Mouse (Mus musculus): Measurements from ENCODE around the gene Zfp651.
A peak's percentile ranks its signal among the peaks of the same experiment; 100 is the strongest.

Zfp651 gene

DNA sequence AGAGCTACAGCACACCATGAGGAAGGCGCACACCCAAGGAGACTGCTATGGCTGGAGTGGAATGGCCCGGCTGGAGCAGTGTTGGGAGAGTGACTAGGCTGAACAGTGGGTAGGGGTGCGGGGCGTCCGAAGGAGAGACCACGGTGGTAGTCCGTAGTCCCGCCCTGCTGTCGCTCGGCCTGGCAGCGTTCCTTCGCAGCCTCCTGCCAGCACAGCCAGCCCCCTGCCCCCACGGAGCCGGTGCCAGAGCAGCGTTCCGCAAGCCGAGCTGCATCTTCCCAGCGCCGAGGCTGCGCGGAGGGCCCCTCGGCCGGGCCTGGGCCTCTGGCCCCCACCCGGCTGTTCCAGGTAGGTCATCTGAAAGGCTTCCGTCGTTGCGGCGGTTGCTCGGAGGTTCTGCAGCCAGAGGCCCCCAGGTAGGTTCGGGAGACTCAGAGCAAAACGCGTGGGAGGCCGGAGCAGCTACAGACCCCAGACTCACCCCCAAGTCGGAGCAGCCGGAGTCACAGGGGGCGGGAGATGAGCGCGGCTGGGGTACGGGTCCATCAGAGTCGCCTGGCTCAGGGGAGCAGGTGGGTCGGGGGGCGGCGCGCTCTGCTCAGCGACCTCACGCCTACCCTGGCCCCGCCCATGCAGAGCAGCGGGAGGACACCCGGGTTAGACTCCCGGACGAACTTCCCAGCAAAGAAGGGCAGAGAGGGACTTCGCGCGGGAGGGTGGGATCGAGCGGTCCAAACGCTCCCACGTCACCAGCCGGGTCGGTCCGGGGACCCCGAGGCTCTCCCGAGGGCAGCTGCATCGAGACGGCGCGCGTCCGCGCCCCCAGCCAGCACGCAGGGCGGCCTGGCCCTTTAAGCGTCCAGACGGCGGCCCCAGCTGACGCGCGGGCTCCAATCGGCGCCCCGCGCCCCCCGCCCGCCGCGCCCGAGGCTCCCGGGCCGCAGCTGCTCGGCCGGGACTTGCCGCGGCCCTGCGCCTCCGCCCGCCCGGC, at the start of gene Zfp651:
Gene Zfp651, plus strand, starts transcription at position 240 of the 991 bp plus-strand sequence.
- peak; percentile 63 to 77 for DNase-seq

DNA sequence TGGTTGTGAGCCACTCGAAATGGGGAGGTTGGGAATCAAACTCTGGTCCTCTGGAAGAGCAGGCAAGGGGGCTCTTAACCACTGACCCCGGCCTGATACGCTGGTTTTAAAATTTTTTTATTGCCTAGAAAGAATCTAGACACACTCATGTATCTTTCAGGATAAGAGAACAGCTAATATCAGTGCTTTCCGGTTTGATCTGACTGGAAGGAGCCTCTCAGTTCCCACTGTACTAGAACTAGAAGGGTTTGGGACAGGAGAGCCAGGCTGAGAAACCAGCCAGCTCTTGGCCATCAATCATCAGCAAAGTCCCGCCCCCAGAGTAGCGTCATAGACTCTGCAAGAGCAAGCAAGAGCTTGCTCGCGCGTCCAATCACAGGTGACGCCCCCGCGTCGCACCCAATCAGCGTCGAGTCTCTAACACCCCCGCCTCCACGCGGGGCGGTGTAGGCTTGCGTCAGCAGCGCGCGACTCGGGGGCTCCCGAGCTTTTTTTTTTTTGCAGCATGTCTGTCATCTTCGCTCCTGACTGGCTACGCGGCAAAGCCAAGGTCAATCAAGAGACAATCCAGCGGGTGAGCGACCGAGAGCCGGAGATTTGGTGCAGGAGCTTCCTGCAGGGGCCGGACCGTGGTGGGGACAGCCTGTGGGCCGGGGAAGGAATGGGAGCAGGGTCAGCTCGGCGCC, 49.1 kb upstream of the Zfp651 start, which contains the start of gene Ss18l2:
Gene Ss18l2, plus strand, starts transcription at position 432 of the 686 bp plus-strand sequence.
- peak; percentile 97 to 100 for DNase-seq

DNA sequence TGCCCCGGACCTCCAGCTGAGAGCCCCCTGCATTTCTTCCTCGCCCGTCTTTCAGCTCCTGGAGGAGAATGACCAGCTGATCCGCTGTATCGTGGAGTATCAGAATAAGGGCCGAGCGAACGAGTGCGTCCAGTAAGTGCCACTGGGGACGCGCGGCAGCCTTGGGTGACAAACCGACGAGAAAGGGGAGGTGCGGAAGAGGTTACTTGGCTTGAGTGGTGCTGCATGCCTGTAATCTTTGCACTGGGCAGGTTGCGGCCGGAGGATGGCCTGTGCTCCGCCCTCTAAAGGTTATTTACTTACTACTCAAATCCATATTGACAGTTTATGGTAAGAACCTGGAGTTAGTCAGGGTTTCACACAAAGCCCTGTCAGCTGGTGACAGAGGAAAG, 48.5 kb upstream of the Zfp651 start:
- DNase-seq: peak in 1 of 2 experiments; percentile 56

DNA sequence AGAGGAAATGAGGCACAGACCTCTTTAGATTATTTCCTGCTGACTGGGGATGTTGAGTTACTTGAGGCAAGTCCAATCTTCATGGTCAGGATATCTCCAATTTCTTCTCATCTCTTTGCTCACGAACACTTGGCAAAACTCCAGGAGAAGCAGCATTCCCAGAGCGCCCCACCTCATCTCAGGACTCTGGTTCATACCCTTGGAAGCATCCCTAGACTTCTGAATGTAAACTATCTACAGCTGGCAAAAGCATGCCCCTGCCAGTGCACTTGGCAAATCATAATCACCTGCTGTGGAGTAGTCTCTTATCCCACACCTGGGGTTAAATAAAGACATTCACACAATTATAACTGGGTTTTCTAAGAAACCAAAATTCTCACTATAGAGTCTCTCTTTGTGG, 42.1 kb upstream of the Zfp651 start:
- no peak for DNase-seq

GRCm38 (mm10) chr9:121718070-121718705, 40.9 kb upstream of the Zfp651 start:
- no peak for DNase-seq

- peak; percentile 97 to 98 for DNase-seq
Measured at GRCm38 (mm10) chr9:121718792-121719318, 40.3 kb upstream of the Zfp651 start, which contains the start of gene Nktr. TSS of gene Nktr (plus strand) at chr9:121719169.

DNA sequence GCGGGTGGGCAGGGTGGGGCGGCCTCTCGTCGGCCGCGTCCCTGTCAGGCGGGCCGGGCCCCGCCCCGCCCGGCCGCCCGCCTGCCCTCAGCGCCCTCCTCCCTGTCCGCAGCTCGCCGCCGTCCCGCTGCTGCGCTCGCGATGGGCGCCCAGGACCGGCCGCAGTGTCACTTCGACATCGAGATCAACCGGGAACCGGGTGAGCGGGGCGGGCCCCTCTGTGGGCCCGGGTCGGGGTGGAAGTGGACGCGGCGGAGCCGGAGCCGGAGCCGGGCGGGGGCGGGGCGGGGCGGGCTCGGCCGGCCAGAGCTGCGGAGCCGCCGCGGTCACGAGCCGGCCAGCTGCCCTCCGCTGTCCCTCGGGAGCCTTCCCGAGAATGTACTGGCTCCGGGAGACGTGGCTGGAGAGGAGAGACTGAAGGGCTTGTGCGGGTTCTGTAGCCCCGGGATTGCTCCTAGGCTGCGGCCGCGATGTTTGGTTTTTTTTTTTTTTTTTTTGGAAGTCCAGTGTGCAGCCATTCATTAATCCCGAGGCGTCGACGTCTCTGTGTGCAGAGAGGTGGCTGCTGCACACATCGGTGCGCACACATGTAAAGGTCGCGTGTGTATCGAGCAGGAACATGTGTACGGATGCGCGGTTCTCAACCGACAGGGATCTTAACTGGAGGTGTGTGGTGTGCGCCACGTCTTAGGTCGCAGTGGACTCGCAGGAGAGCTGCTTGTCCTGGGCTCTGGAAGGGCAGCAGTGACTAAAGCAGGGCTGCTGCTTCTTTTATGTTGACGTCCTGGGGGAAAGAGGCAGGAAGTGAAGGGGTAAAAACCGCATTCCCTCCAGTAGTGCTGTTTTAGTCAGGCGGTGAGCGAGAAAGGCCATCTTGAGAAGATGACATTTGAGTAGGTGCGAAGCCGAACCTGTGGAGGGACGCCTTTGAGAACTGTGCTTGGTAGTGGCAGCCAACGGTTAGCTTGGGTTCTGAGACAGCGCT, 39.5 kb upstream of the Zfp651 start:
- peak in 1 of 2 experiments; percentile 39 for DNase-seq

GRCm38 (mm10) chr9:121740490-121740889, 18.6 kb upstream of the Zfp651 start:
- DNase-seq: no peak

GRCm38 (mm10) chr9:121741168-121741567, 18.0 kb upstream of the Zfp651 start:
- DNase-seq: no peak

- DNase-seq: no peak
Measured at GRCm38 (mm10) chr9:121744051-121744450, 15.1 kb upstream of the Zfp651 start.

- no peak for DNase-seq
Measured at GRCm38 (mm10) chr9:121752774-121753173, 6.4 kb upstream of the Zfp651 start.

GRCm38 (mm10) chr9:121754624-121755023, 4.5 kb upstream of the Zfp651 start:
- no peak for DNase-seq

DNA sequence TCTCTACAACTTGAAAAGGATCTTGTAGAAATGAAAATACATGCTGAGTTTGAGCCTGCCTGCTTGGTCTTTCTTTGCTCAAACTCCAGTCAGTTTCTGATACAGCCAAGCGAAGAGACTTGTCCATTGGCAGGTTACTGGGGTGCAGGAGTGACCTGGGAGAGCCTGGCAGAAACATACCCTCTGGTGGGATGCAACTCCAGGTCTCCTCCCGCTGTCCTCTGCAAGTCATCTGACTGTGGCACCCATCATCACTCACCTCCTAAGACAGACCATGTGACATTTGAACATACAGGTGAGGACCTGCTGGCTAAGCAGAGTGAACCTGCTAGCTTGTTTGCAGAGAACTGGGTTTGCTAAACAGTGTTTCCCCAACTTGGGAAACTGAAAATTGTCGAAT, 2.3 kb upstream of the Zfp651 start:
- no peak for DNase-seq

DNA sequence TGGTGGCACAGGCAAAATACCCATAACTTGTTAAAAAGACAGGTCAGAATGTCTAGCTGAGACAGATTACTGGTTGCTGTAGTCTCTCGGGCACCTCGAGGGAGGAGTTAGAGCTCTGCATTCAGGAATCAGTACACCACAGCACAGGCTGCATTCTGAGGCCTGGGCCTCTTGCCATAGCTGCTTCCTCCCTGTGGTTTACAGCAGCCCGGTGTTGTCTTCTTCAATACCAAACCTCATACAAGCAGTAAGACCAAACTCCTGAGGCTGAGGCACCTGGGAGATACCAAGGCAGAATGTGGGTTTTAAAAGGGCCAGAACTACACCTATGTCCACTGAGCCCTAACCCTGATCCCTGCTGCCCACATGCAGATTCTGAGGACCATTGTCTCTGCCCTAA, 1.7 kb upstream of the Zfp651 start:
- peak; percentile 30 to 34 for DNase-seq

DNA sequence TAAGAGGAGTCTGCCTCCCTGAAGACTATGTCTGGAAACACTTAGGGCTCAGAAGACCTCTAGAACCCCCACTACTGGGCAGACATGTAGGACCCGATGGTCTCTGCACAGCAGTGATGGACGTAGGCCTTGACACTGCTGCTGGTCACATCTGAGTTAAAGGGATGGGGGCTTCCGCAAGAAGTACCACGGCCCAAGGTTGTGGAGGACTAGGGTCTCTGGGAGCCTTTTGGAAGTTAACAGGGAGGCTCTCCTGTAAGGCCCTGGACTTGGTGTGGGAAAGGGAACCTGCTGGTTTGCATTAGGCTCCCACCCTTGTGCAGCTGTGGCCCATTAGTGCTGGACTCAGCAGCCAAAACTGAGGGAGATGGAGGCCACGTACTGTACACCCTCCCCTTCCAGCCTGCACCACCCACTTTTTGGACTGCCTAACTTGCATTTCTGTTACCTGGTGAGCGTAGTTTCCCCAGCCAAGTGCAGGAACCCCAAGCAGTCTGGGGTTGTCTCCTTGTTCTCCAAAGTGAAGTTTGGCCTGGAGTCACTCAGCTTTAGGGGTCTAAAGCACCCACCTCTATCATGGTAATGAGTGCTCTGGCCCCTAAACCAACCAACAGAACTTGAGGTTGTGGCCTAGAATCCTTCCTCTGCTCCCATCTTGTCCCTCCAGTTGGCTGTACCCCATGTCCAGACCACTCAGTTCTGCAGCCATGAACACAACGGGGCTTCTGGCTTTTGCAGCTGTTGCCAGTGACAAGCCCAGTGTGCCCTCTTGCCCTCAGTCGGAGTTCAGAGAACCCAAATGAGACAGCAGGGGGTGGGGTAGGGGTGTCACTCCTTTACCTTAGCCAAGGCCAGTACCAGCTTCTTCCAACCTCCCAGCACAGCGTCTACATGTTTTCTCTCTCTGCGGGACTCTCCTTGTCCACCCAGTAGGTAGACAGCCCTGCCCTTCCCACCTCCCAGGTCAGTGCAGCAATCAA, 1.0 kb upstream of the Zfp651 start:
- DNase-seq: peak in 1 of 2 experiments; percentile 34

GRCm38 (mm10) chr9:121760271-121761090, 1.4 kb downstream of the Zfp651 start:
- peak; percentile 47 to 53 for DNase-seq

GRCm38 (mm10) chr9:121761091-121761665, 2.0 kb downstream of the Zfp651 start:
- no peak for DNase-seq

- DNase-seq: no peak
Measured at GRCm38 (mm10) chr9:121761787-121762186, 2.7 kb downstream of the Zfp651 start.

DNA sequence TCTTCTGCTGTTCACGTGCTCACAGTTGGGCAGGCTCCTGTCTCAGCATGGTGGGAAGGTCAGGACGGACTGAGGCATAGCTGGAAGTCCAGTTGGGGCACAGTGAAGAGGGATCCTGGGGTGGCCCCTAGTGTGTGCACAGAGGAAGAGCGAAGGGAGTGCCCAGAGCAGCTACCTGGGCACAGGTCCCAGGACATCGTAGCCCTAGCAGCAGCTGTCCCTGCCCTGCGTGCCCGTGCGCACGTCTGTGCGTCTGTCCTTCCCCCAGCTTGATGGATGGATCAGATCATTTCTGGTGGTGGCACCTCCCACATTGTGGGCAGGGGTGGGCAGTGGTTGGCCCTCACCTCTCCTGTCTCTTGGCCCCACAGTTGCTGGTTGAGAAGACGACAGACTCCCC, 3.1 kb downstream of the Zfp651 start:
- DNase-seq: no peak

All from cerebellum, adult 18-20 months (tissue).